Mouse (Mus musculus): ENCODE data around the gene Ppp1r10.

- TF ChIP-seq CTCF (IDR thresholded peaks at IDR 0.05; ENCODE audit: borderline replicate concordance, insufficient read depth, low read depth, low read length) (peak; percentile 75), POLR2A (IDR thresholded peaks at IDR 0.05; ENCODE audit: borderline replicate concordance, insufficient read depth, low read length) (peak; percentile 63)
Observed at GRCm38 (mm10) chr17:35879245-35880057, 36.8 kb upstream of the Ppp1r10 start, which contains the start of gene Dhx16.
